Mouse (Mus musculus) central nervous system, embryonic 14 days (tissue): ENCODE results near the gene Nell1. TPM values are rescaled to one million over a fixed set of nuclear protein-coding genes. Genes with fewer than 3 reads are reported as not detected.

Experiments
- polyA plus RNA-seq: library from polyadenylated mRNA; depleted of rRNA; stranded (reverse); fragments of >200 nt; gene quantifications from 2 replicates; pipeline ENCODE4 v1.2.3, GENCODE M21; 2012; rRNA removed

The Nell1 gene
- 8.4 and 11.7 TPM in 2 replicates for polyA plus RNA-seq

DNA sequence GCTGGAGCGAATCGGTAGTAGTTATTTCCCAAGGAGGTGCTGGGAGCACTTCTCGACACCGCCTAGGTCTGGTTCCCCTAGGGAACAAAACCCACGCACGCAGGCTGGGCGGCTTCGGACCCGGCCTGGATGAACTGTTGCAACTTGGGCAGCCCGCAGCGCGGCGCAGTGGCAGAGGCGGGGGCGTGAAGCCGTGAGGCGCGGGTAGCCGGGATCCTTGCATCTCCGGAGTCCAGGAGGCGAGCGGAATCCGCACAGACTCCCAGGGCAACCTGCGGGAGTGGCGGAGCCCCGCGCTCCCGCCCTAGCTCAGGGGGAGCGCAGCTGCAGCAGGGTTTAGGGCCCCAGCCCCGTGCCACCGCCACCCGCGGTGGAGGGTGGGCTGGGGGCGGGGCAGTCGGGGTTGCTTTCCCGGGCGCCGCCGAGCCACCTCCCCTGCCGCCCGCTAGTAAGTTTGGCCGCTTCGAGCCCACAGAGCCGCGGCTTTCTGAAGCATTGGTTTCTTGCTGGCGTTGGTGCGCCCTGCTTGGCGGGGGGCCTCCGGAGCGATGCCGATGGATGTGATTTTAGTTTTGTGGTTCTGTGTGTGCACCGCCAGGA lies at the start of gene Nell1:
Gene Nell1 (plus strand): TSS at position 24 of the 600 bp plus-strand sequence.

DNA sequence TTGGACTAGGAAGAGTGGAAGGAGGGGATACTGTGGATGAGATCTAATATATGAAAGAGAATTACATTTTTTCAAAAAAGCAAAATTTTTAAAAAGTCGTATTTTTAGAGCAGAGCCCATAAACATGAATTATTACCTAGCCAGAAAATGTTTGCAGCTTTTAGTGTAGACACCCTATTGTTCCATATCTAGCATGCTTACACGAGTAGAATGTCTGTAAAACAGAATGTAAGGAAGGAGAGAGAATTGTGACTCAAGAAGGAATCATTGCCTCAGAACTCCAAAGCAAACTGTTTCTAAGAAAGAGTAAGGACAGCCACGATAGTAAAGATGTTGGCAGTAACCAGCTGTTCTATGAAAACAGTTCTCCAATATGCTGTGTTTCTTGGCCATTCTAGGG lies 624.2 kb downstream of the Nell1 start, which contains the start of gene 4933405O20Rik:
Gene 4933405O20Rik (plus strand): TSS at position 301 of the 400 bp plus-strand sequence.

Other genes starting within 250 kb of the Nell1 start
- 1.9 and 2.9 TPM in 2 replicates for gene Htatip2, start 215.7 kb upstream of the Nell1 start, polyA plus RNA-seq
- gene Prmt3, start 196.5 kb upstream of the Nell1 start, polyA plus RNA-seq, result 41.8 and 42.0 TPM in 2 replicates
- 5.8 and 7.5 TPM in 2 replicates for gene Slc6a5, start 64.7 kb upstream of the Nell1 start, polyA plus RNA-seq